Mouse (Mus musculus) stomach, postnatal 0 days (tissue): ENCODE results near the gene Islr2. TPM values are rescaled to one million over a fixed set of nuclear protein-coding genes. Genes with fewer than 3 reads are reported as not detected.

Experiments
- ATAC-seq: fragments of 200-750 bp; cut with Nextera tagmentation; 2 replicates; pipeline ENCODE4 v1.8.0; 2017; ENCODE audit not compliant: low FRiP score, low TSS enrichment
- DNase-seq: peaks from one replicate; pipeline ENCODE4 v3.0.0-alpha.2; 2016; ENCODE audit warnings: low spot score
- H3K27ac ChIP-seq: fragments of 300-500 bp; sonication (generic); replicated peaks from 2 replicates; pipeline ENCODE4 v1.5.1; 2014; ENCODE audit warnings: mild to moderate bottlenecking, control low read depth
- H3K27me3 ChIP-seq: fragments of 300-500 bp; sonication (generic); 2 replicates; pipeline ENCODE4 v1.6.1; 2014; ENCODE audit warnings: low read length; ENCODE audit not compliant: control insufficient read depth, insufficient read depth
- H3K36me3 ChIP-seq: fragments of 300-500 bp; sonication (generic); 2 replicates; pipeline ENCODE4 v1.6.1; 2014; ENCODE audit warnings: low read length, mixed read lengths; ENCODE audit not compliant: control insufficient read depth, insufficient read depth
- H3K4me1 ChIP-seq: fragments of 300-500 bp; sonication (generic); replicated peaks from 2 replicates; pipeline ENCODE4 v1.6.1; 2014; ENCODE audit warnings: antibody characterized with exemption; ENCODE audit not compliant: control insufficient read depth, insufficient read depth
- H3K4me2 ChIP-seq: fragments of 300-500 bp; sonication (generic); replicated peaks from 2 replicates; pipeline ENCODE4 v1.6.1; 2014; ENCODE audit warnings: low read depth, mild to moderate bottlenecking, control low read depth, moderate library complexity
- H3K4me3 ChIP-seq: fragments of 300-500 bp; sonication (generic); 2 replicates; pipeline ENCODE4 v1.5.1; 2014; ENCODE audit warnings: low read depth, low read length, control low read depth
- H3K9ac ChIP-seq: fragments of 300-500 bp; sonication (generic); 2 replicates; pipeline ENCODE4 v1.6.1; 2014; ENCODE audit warnings: mild to moderate bottlenecking, low read length, control low read depth, mixed read lengths
- H3K9me3 ChIP-seq: fragments of 300-500 bp; sonication (generic); 2 replicates; pipeline ENCODE4 v1.6.1; 2016; ENCODE audit warnings: low read length; ENCODE audit not compliant: control insufficient read depth
- CTCF ChIP-seq: IDR thresholded peaks from 2 replicates; pipeline ENCODE4 v1.5.1; 2016; ENCODE audit warnings: antibody characterized with exemption, low read depth, mild to moderate bottlenecking, moderate library complexity
- EP300 ChIP-seq: optimal IDR thresholded peaks from 2 replicates; pipeline ENCODE3; 2016; ENCODE audit warnings: antibody characterized with exemption
- WGBS: fragments of 180-500 bp; shearing (Covaris S2); extraction: QIAGEN DNeasy Blood & Tissue Kit; methylation state at CpG from one replicate; pipeline ENCODE4 v1.1.7; 2014; 5-methylcytosine and 5-hydroxymethylcytosine counted together
- polyA plus RNA-seq: library from polyadenylated mRNA; unstranded; fragments of >200 nt; fragmentation: Nextera tagmentation; extraction: Ambion mirVana; gene quantifications from 2 replicates; pipeline ENCODE4 v1.2.1, GENCODE M21; 2015

Gene Islr2
- polyA plus RNA-seq, 1 experiment from 2014 or later: 0.45 TPM

DNA sequence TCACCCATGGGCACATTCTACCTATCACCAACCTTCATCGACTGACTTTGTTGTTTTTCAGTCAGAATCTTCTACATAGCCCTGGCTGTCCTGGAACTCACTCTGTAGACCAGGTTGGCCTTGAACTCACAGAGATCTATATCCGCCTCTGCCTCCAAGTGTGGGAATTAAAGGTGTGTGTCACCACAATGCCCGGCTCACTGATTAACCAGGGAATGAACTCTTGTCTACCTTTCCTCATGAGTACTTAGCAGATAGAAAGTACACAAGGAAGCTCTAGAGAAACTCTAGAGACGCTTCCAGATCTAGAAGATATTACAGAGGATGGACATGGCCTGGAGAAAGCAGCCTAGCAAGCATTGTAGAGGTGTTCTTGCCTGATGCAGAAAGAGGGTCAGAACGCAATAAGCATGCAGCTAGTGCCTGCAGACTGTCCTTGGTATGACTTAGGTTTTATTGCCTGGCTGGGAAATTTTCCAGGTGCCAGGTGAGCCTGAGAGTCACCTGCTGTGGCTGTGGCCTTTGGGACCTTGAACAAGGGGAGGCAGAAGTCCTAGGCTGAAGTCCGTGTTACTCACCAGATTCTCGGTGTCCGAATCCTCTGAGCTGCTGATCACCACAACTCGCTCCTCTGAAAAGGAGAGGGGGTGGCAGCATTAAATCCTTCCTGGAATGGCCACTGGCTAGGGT lies 24.8 kb upstream of the Islr2 start:
- ATAC-seq (no peak), DNase-seq (no peak)
- TF ChIP-seq EP300: no peak
- no peak for TF ChIP-seq CTCF
- Histone ChIP-seq H3K4me1 (no peaks in the 10 kb centered on the region), H3K4me2 (no peak overlapping the region), H3K27me3 (no peaks in the 10 kb centered on the region), H3K36me3 (peaks cover 32% of the 10 kb centered on the region), H3K9ac (no peak overlapping the region), H3K27ac (no peak overlapping the region), H3K4me3 (no peak overlapping the region), H3K9me3 (no peaks in the 10 kb centered on the region)
- 91% methylated on average over 9 of the region's 9 CpGs for WGBS

DNA sequence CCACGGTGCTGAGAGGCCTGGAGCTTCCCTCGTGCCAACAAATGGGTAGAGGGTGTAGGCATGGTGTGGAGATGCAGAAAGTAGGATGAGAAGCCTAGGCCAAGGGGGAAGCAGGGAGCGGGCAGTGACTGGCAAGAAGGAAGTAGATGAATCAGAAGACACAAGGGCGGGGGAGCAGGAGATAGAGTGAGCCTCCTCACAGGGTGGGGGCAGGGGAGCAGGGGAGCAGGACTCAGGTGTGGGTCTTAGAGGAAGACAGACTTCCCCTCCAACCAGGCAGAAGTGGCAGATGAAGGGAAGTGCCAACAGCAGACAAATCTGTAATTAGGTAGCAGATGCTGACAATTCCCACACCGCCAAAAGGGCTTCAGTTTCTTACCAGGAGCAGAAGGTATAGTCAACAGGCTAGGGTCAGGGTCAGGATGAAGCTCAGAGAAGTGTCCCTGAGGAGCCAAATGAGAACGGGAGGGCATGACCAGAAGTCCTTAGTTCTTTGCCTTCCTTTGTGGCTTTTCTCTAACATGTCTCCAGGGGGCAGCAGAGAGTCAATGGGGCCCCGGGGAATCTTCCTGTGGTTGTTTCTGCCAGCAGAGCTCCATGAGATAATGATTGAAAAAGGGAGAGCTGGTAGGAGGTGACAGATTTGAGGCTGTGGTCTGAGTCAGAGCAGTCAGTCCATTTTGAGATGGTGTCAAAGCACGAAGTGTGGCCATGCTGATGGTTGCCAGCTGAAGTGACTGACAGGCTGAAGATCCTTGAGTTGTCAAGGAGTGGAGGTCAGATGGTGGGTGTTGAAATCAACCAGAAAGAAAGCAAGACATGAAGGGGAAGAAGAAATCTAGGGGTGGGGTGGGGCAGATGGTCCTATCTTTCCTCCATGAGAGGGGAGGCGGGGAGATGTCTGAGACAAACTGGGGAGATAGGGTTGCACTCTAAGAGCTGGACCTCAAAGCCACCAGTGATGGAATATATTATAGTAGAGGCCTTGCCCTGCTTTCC lies 22.1 kb upstream of the Islr2 start:
- Histone ChIP-seq H3K36me3 (peaks cover 28% of the 10 kb centered on the region), H3K4me1 (no peaks in the 10 kb centered on the region), H3K27me3 (no peaks in the 10 kb centered on the region), H3K9ac (no peak overlapping the region), H3K9me3 (no peaks in the 10 kb centered on the region), H3K27ac (0 out of 2 replicates have a peak overlapping the region, but pooled peaks have one; percentile 35), H3K4me3 (no peak overlapping the region), H3K4me2 (no peak overlapping the region)
- WGBS: 62% methylated on average over 9 of the region's 9 CpGs
- ATAC-seq: no peak; the same call in 1 of the 2 replicates
- peak; percentile 56 for DNase-seq
- TF ChIP-seq EP300: no peak
- peak; percentile 88 for TF ChIP-seq CTCF

DNA sequence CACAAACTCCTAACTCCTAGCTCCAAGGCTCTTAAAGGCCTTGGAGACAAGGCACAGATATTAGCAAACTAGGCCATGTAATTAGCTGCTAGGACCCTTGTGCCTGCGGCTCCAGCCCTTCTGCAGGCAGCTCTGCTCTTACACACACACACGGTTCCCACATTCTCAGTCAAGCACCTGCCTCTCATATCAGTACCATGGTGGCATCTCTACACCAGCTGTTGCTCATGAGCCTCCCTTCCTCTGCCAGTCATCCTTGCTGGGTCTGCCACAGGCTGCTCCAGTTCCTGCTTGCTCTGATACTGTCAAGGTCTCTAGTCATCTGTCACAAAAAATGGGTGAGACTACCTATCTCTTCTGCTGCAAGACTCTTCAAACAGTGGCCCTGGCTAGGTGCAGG lies 20.2 kb upstream of the Islr2 start:
- ATAC-seq (no peak), DNase-seq (no peak)
- WGBS: 93% methylated on average over 2 of the region's 2 CpGs
- TF ChIP-seq EP300 (no peak), CTCF (no peak)
- Histone ChIP-seq H3K9me3 (no peaks in the 10 kb centered on the region), H3K4me2 (no peak overlapping the region), H3K9ac (no peak overlapping the region), H3K27me3 (no peaks in the 10 kb centered on the region), H3K4me3 (no peak overlapping the region), H3K4me1 (no peaks in the 10 kb centered on the region), H3K27ac (no peak overlapping the region), H3K36me3 (peaks cover 27% of the 10 kb centered on the region)

DNA sequence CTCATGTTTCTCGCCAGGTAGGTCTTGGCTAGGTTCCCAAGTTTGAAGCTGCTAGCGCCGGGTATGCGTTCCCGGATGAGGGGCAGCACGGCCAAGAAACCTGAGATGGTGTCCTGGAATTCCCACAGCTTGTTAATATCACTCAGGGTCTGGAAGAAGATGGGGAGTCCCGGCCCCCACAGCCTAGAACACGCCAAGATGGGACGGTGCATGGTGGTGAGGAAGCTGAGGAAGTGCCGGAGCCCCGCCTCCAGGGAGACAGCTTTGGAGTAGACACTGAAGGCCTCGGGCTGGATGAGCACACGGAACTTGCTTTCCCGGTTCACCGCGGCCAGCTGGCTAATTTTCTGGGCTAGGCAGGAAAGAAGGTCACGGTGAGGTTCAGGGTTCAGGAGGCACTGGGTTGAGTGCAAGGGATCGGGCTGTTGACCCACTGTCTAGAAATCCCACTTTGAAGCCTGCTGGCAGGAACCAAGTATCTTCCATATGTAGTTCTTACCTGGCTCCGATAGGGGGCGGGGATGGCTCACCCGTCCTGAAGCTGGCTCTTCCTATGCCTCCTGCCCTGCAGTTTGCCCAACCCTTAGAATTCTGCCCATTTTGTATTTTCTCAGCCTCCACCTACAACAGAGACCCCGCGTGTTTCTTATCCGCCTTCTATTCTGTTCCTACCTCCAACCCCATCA lies 16.2 kb upstream of the Islr2 start:
- H3K4me2 ChIP-seq: no peak overlapping the region
- H3K9me3 ChIP-seq: no peaks in the 10 kb centered on the region
- no peaks in the 10 kb centered on the region for H3K27me3 ChIP-seq
- no peak overlapping the region for H3K4me3 ChIP-seq
- peak; percentile 67 for DNase-seq
- TF ChIP-seq CTCF: peak; percentile 75
- TF ChIP-seq EP300: no peak
- no peak overlapping the region for H3K27ac ChIP-seq
- ATAC-seq: no peak
- H3K4me1 ChIP-seq: no peaks in the 10 kb centered on the region
- H3K36me3 ChIP-seq: peaks cover 11% of the 10 kb centered on the region; the same call in 1 of the 2 replicates
- H3K9ac ChIP-seq: no peak overlapping the region
- WGBS: 65% methylated on average over 24 of the region's 24 CpGs

DNA sequence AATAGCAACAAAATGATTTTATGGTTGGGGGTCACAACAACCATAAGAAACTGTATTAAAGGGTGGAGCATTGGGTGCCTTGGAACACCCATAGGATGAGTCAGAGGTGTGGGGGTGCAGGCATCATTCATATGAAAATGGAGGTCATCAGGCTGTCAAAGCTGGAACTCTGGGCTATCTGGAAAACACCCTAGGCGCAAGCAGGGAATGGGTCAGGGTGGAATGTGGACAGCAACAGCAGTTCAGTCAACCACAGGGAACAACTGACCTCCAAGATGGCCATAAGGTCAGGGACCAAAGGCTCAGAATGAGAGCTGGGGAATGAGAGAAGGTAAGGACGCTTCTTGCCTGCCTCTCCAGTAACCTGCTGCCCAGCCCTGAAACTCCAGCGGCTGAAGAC lies 14.4 kb upstream of the Islr2 start:
- no peaks in the 10 kb centered on the region for H3K9me3 ChIP-seq
- H3K9ac ChIP-seq: no peak overlapping the region
- DNase-seq (no peak), ATAC-seq (no peak)
- no peak overlapping the region for H3K4me3 ChIP-seq
- peaks cover 11% of the 10 kb centered on the region; the same call in 1 of the 2 replicates for H3K36me3 ChIP-seq
- H3K4me1 ChIP-seq: no peaks in the 10 kb centered on the region
- H3K4me2 ChIP-seq: no peak overlapping the region
- WGBS: 92% methylated on average over 3 of the region's 3 CpGs
- no peak overlapping the region for H3K27ac ChIP-seq
- TF ChIP-seq EP300: no peak
- no peaks in the 10 kb centered on the region for H3K27me3 ChIP-seq
